Mouse (Mus musculus): ENCODE results near the gene Slc10a1.
"Not testable (repeated sequence)": the region's sequence is repeated elsewhere in the genome, so short reads cannot be mapped to it uniquely, and the experiment has no call there.

Gene Slc10a1

DNA sequence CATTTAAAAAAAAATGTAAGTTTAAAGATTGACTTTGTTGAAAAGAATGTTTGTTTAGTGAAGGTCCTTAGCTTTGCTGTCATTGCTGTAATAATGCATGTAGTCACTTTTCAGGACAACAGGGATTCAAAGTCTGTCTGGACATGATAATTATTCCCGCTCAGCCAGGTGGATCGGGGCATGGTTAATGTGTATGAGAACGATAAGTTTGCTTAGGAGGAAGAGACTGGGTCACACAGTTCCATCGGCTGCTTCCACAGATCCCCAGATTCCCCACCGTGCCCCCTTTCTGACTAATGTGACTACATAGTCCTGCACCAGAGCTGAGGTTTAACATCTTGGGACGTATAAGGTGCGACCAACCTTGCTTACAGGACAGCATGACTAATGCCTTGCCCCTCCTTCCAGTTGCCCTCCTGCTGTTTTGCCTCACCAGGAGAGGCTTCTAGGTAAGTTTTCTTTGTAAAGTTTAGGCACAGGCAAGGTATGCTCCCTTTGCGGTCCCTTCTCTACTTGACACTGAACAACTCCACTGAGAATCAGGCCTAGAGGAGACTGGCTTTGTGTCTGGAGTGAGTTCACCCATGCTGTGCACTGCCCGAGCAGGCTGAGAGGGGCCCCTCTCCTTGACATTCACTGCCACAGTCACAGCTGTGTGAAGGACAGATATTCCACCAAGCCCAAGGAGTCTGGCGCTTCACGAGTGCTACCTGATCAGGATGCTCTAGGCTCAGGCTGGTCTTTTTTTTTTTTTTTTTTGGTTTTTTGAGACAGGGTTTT is 2.3 kb downstream of the Slc10a1 start:
- DNase-seq (ENCODE audit: low spot score in 2 of 2): no peak

DNA sequence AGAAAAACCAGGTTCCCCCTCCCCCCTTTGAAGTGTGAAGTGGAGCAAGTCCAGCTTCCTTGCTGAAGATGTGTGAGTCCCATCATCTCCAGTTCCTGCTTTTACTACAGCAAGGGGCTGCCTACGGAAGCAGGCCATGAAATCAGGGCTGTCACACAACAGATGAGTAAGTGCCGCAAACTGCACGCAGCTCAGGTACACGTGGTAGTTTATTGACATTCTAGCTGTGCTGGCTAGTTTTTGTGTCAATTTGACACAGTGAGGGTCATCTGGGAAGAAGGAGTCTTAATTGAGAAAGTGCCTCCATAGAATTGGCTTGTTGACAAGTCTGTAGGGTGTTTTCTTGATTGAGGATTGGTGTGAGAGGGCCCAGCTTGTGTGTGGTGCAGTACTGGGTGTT is 5.9 kb downstream of the Slc10a1 start:
- no peak for DNase-seq (ENCODE audit: low spot score in 2 of 2)

- no peak for DNase-seq (ENCODE audit: low spot score in 2 of 2)
These were observed 10.5 kb downstream of the Slc10a1 start for GRCm38 (mm10) chr12:80957961-80958360.

DNA sequence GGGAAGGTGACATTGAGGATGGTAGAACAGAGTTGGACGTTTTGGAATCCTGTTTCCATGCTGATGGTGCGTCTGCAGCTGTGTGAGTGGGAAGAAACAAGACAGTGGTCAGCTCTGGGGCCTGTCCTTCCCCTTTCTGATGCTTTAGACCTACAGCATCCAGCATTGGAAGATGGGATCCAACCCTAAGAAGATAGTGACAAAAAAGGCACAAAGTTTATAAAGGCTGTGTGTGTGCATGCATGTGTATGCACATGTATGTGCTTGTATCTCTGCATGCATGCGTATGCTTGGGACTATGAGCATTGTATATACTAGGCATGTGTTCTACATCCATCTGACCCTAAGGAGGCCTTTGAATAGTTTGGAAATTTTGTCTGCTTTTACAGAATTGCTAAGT is 12.5 kb downstream of the Slc10a1 start:
- no peak for DNase-seq (ENCODE audit: low spot score in 2 of 2)

- DNase-seq (ENCODE audit: low spot score in 2 of 2): no peak
These were observed 16.0 kb downstream of the Slc10a1 start for GRCm38 (mm10) chr12:80952526-80952925.

- no peak for DNase-seq (ENCODE audit: low spot score in 2 of 2)
These were observed 16.8 kb downstream of the Slc10a1 start for GRCm38 (mm10) chr12:80951640-80952219.

- not testable (repeated sequence) for DNase-seq (ENCODE audit: low spot score in 2 of 2)
These were observed 18.9 kb downstream of the Slc10a1 start for GRCm38 (mm10) chr12:80949603-80950002.

DNA sequence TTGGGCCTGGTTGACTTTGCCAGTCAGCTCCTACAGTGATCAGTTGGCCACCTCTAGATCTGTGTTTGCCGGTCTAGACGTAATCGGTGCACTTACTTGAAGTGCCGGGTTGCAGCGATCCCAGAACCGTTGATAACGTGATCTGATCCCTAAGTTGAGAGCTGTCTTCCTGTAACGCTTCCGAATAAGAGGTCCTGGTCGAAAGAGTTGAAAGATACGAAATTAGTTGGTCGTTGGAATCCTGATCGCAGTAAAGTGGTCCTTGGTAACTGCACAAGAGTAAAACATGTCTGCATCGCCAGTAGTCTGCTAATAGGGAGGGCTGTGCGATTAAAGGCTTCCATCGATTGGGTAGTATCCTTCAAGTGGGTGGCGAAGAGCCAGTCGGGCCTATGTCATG is 20.3 kb downstream of the Slc10a1 start:
- no peak for DNase-seq (ENCODE audit: low spot score in 2 of 2)

- DNase-seq (ENCODE audit: low spot score in 2 of 2): peak; percentile 87 to 95
These were observed 22.5 kb downstream of the Slc10a1 start for GRCm38 (mm10) chr12:80945996-80946355.

DNA sequence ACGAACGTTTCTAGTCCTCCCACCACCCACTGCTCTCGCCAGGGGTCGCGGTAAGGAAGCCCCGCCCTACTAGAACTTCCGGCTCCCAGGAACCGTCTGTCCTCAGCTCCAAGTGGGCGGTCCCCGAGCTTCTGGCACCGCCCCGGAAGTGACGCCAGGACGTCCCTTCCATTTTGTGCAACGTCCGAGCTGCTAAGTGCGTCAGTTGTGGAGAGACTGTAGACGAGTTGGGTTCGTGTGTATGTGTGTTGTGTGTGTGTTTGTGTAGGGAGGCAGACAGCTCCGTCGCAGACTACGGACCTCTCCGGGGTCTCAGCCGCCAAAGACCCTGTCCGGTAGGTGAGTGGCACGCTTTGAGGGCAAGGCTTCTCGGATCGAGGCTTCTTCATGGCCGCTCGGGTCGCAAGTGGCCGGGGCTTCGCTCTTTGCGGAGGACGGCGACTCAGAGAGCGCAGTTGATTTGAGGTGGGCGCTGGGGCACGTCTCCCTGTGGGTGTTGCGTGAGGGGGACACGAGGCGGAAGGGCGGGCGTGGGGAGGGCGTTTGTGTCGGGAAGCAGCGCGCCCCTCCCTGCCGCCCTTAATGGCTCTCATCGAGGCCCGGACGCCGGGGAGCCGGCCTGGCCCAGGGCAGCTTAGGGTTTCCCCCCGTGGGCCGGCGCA is 23.0 kb downstream of the Slc10a1 start, which contains the start of gene Srsf5:
Gene Srsf5 (plus strand): TSS at position 171 of the 662 bp plus-strand sequence.
- peak; percentile 92 to 98 for DNase-seq (ENCODE audit: low spot score in 2 of 2)

- DNase-seq (ENCODE audit: low spot score in 2 of 2): not testable (repeated sequence)
These were observed 23.6 kb downstream of the Slc10a1 start for GRCm38 (mm10) chr12:80944963-80945333.

DNA sequence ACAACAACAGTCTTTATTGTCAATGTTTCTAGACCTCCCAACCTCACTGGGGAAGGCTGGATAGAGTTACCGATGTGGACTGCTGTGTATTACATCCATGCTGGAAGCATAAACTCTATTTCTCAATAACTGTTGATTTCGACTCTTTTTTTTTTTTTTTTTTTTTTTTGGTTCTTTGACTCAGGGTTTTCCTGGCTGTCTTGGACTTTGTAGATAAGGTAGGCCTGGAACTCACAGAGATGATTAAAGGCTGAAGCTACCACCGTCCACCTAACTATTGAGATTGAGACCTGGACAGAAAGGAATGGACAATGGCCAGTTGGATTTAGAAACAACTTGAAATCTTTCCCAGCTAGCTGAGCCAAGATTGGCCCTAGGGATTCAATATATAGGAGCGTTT is 24.3 kb downstream of the Slc10a1 start:
- DNase-seq (ENCODE audit: low spot score in 2 of 2): no peak

- no peak for DNase-seq (ENCODE audit: low spot score in 2 of 2)
These were observed 25.1 kb downstream of the Slc10a1 start for GRCm38 (mm10) chr12:80943395-80943794.

- no peak for DNase-seq (ENCODE audit: low spot score in 2 of 2)
These were observed 26.6 kb downstream of the Slc10a1 start for GRCm38 (mm10) chr12:80941886-80942285.

DNA sequence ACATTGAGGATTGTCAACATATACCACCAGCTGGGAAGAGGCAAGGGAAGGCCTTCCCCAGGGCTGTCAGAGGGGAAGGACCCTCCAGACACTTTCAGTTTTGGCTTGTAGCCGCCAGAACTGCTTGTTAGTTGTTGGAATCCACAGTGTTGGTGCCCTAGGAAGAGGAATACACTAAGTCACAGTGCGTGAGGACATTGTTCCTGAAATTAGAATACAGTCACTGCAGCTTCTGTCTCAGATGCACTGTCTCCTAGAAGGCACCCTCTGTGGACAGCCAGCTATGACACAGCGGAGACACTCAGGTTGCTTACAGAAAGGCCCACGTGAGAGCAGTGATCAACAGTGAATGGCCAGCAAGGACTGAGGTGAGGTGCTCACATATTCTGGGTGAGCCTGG is 29.3 kb downstream of the Slc10a1 start:
- DNase-seq (ENCODE audit: low spot score in 2 of 2): no peak

- DNase-seq (ENCODE audit: low spot score in 2 of 2): peak in 1 of 2 experiments; percentile 53
These were observed 29.9 kb downstream of the Slc10a1 start for GRCm38 (mm10) chr12:80938642-80939041.

GRCm38 (mm10) chr12:80937331-80938029 is 31.0 kb downstream of the Slc10a1 start:
- DNase-seq (ENCODE audit: low spot score in 2 of 2): no peak

GRCm38 (mm10) chr12:80936751-80937150 is 31.8 kb downstream of the Slc10a1 start:
- DNase-seq (ENCODE audit: low spot score in 2 of 2): no peak

DNA sequence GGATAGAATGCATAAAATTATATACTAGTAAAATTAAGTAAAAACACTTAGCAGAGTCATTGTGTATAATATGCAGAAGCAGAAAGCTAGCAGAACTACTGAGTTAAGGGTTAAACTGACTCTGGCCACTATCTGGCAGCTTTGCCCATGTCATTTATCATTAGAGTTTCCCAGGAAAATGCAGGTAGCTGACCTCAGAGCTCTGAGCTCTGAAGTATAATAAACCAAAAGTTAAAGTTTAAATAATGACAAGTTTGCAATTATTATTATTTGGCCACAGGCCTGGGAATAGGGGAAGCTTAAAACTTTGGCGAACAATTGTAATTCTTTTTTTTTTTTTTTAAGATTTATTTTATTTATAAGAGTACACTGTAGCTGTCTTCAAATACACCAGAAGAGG is 35.6 kb downstream of the Slc10a1 start:
- no peak for DNase-seq (ENCODE audit: low spot score in 2 of 2)

DNA sequence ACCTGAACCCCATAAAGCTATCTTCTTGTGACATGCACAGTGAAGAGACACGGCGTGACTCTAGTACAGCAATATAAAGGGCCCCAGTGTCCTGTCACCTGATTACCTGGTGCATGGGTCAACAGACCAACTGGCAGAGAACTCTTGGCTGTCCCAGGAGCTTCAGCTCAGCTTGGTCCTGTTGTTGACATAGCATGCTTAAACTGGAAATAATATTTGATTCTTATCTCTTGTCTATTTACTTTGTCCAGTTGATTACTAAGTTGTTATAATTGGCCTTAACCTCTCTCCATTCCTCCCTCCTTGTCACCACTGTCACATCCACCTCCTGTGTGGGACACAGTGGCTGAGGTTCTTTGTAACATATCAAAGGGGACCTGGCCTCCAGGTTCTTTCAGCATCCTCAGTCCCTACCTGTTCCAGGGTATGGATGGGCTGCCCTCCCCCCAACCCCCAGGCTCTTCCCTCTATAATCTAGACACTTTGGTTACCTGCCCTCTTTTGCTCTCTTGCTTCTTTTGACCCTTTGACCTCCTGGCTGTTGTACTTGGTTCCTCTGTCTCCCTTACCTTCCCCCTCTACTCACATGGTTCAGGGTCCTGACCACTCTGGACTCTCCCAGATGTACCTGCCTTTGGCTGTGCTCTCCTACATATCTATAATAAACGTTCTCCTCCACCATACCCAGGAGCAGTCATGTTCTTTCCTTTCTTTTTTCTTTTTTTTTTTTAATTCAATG is 36.9 kb downstream of the Slc10a1 start:
- DNase-seq (ENCODE audit: low spot score in 2 of 2): no peak

DNA sequence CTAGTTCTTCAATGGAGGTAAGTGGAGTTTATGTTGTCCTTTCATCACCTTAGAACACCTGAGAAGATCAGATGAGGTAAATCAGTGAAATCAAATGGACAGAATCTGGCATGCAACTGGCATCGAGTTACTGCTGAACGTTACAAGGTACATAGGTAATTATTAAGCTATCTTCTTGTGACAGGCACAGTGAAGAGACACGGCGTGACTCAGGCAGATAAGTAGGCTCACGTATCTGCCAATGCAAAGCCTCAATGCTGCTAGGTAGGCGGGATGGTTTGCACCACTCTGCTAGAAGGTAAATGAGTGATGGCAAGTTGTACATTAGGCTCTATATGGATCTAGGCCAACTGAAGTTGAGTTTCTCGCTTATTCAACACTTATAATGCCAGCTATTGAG is 38.4 kb downstream of the Slc10a1 start:
- no peak for DNase-seq (ENCODE audit: low spot score in 2 of 2)

DNA sequence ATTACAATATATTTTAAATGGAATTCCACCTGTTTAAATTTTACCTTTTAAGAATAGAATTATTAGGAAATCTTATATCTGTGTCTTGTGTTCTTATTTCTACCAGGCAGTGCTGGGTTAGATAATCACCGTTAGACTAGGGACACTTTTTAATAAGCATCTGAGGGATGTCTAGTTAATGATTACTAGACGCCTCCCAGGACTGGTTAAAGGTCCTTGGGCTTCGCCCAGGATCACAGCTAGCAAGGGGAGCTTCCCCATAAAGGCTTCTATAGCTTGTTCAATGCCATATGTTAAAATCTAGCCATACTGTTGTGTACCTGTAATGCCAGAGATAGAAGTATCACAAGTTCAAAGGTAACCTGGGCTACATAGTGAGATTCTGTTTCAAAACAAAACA is 39.6 kb downstream of the Slc10a1 start:
- no peak for DNase-seq (ENCODE audit: low spot score in 2 of 2)
